Mouse (Mus musculus) ES-Bruce4 (cell line): ENCODE results near the gene Cep162.

ENCODE experiments used
- CTCF ChIP-seq: IDR thresholded peaks from one replicate; pipeline ENCODE4 v1.8.1; 2011; ENCODE audit warnings: low read depth, low read length
- EP300 ChIP-seq: IDR thresholded peaks from 2 replicates; pipeline ENCODE4 v1.6.1; 2011; ENCODE audit warnings: low read depth, low read length; ENCODE audit not compliant: insufficient read depth
- POLR2A ChIP-seq: IDR thresholded peaks from one replicate; pipeline ENCODE4 v1.8.1; 2011; ENCODE audit warnings: low read length; ENCODE audit not compliant: insufficient read depth

DNA sequence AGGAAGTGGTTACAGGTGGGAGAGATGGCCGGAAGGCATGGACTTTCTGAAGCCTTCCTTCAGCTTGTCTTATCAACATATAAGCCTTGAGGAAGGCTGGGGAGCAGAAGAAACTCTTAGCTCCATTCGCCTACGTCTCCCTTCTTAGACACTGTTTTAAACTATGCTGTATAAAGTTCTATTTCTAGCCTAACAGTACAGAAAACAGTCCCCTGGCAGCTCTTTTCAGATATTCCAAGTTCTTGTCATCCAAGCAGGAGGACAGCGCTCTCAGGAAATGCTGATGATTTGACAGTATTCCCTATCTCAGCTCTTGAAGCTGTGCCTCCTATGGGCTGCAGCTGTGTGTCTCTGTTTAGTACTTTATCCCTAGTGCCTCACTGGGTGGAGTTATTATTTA is 54.4 kb downstream of the Cep162 start:
- TF ChIP-seq POLR2A (no peak), CTCF (no peak), EP300 (no peak)
